Mouse (Mus musculus) cerebellum, postnatal 4 days (tissue): ENCODE measurements around the gene Iqce.

Experiments used
- DNase-seq, 2 experiments: peaks; one replicate each; pipeline ENCODE4 v3.0.0; 2022; ENCODE audit warnings: low spot score in 2 of 2, mixed read lengths in 1 of 2

Gene Iqce

GRCm38 (mm10) chr5:140639871-140640270 is 62.3 kb downstream of the Iqce start:
- no peak for DNase-seq

DNA sequence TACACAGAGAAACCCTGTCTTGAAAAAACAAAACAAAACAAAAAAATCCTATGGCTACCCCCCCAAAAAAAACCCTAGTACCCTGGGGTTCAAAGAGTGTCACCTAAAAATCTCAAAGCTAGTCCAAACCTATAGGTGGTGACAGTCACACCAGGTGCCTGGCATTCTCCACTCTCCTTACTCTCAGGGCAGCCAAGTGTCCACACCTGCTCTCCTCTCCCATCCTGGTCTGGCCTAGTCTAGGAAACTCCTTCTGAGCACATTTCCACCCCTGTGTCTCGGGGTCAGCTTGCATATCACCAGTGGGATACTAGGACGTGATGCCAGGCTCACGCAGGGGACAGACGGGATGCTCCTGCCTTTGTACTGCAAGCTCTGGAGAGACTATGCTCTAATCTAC is 62.9 kb downstream of the Iqce start:
- no peak for DNase-seq

DNA sequence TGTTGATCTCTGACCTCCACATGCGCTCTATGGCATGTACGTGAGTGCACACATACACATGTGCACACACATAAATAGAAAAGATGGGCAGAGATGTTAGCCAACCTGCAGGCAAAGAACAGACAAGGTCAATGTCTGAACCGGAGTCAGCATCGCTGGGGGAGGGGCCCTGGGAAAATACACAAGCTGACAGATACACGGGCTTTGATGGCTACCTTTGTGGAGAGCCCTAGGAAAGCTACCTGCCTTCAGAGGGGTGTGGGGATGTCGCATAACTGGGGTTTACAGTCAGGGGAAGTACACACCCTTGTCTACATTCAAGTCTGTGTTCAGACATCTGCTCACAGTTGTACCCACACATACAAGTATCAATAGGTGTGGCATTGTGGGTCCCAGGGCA is 63.7 kb downstream of the Iqce start:
- DNase-seq, result no peak

GRCm38 (mm10) chr5:140637989-140638388 is 64.2 kb downstream of the Iqce start:
- no peak for DNase-seq

DNA sequence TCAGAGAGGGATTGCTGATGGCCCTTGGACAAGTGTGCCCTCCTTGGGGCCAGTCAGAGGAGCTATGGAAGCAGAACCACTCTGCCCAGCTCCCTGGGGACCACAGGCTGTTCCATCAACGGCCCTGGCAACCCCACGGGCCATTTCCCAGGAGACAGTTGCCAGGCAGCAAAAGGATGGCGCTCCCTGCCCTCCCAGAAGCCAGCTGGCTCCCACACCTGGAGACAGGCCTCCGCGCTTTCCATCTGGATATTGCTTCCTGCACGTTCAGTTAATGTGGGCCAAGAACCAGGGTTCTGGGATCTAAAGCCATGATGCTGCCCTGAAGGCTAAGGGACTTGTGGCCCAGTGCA is 65.1 kb downstream of the Iqce start:
- DNase-seq, result no peak

- no peak for DNase-seq
Observed at GRCm38 (mm10) chr5:140636316-140637057, 65.7 kb downstream of the Iqce start.

- no peak for DNase-seq
Observed at GRCm38 (mm10) chr5:140634798-140635722, 67.1 kb downstream of the Iqce start.

DNA sequence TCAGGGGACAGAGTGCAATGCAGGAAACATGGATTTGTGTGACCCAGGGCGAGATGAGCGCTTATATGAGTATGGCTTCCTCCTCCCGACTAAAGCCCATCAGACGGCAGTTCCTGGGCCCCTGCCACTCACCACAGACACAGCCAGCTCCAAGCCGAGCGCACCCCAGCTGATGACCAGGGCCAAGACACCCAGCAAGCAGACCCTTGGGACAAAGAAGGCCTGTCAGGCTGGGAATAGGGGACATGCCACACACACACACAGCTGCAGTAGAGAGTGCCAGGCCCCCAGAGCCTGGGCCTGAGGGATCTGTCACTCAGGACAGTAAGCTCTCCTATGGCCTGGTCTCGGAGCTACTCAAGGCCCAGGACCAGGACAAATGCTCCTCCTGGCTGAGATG is 68.7 kb downstream of the Iqce start:
- no peak for DNase-seq

DNA sequence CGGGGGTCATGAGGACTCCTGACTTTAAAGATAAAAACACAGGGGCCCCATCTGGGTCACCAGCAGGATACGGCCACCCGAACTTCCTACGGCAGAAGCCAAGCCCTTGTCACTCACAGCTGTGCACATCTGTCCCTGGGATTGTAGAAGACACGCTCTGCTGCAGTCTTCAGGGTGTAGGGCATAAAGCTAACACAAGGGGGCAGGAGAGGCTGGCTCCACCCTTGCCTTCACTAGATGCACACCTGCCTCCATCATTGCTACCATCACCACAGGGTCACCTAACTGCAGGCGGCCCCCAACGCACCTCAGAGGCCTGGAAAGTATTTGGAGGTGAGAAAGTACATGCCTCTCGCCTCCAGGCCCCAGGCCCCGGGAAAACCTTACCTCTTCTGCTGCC is 73.2 kb downstream of the Iqce start:
- DNase-seq, result no peak

DNA sequence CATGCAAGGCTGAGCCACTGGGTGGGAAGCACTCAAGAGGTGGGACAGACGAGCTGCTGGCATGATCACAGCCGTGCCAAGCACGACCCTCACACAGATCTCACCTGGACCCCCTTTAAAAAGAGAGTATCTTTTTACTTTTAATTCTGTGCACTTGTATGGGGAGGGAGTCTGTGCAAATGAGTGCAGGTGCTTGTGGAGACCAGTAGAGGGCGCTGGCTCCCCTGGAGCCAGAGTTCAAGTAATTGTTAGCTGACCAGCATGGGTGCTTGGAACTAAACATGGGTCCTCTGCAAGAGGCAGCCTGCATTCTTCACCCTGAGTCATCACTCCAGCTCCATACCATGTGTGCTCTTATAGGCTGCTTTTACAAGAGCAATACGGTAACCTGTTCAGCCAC is 74.6 kb downstream of the Iqce start:
- DNase-seq, result no peak

GRCm38 (mm10) chr5:140624961-140625360 is 77.2 kb downstream of the Iqce start:
- DNase-seq, result no peak

GRCm38 (mm10) chr5:140624238-140624637 is 77.9 kb downstream of the Iqce start:
- no peak for DNase-seq

DNA sequence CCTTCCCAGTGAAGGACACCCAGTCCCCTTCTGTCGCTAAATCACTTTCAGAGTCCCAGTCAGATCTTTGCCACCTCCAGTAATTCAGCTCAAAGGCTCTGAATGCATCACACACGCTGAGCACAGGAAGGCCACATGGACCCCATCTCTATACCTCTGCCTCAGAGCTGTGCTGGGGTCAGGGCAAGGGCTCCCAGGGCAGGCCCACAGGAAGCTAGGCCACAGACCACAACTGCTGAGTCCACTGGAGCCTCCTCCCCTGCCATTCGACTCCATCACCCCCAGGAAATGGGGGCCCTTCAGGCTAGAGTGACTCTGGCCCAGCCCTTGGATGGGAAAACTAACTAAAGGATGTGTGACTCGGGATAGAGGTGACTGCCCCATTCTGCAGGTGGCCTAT is 78.4 kb downstream of the Iqce start:
- DNase-seq, result no peak

DNA sequence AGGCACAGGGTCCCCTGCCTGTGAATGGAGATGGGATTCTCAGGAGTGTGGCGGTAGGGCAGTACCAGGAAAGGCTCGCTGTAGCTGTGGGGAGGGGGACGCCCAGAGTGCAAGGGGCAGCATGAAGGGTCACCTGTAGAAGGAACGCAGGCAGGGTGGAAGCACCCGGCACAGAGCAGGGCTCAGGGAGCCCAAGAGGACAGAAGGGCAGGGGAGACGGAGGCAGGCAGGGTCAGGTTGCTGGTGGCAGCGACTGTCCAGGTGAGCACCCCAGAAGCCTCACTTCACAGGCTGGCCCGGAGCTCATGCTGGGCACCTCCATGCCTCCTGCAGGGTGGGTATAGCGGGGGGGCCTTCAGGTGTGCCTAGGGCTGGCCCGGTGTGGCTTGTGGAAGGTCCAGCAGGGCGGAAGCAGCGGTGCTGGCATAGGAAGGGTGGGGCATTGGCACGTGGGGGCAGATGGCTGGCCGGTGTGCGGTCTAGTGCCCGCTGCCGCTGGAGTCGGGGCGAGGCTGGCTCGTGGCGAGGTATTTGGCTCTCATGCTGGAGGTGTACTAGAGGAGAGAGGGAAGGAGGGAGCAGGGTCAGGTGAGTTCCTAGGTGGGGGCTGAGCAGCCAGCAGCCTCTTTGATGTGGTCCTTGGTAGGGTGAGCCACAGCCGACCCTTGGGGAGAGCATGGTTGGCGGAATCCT is 79.1 kb downstream of the Iqce start:
- DNase-seq, result no peak

- DNase-seq, result no peak
Observed at GRCm38 (mm10) chr5:140621517-140621916, 80.7 kb downstream of the Iqce start.

DNA sequence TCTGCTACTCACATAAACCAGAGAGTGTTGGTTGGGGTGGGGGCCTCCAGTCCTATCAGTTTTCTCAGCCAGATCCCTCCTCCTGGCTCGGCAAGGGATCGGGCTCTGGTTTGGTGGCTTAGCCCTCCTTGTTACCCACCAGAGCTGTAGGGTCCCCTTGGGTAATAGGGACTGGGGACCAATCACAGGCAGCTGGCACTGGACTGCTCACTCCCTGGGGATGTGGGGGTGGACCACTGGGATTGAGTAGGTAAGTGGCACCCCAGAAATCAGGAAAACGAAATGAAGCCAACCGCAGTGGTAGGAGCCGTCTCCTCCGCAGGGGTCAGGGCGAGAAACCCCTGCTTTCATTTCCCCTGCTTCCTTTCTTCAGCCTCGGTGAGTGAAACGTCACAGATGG is 81.1 kb downstream of the Iqce start:
- DNase-seq, result no peak

GRCm38 (mm10) chr5:140619895-140620736 is 82.1 kb downstream of the Iqce start:
- DNase-seq, result no peak

DNA sequence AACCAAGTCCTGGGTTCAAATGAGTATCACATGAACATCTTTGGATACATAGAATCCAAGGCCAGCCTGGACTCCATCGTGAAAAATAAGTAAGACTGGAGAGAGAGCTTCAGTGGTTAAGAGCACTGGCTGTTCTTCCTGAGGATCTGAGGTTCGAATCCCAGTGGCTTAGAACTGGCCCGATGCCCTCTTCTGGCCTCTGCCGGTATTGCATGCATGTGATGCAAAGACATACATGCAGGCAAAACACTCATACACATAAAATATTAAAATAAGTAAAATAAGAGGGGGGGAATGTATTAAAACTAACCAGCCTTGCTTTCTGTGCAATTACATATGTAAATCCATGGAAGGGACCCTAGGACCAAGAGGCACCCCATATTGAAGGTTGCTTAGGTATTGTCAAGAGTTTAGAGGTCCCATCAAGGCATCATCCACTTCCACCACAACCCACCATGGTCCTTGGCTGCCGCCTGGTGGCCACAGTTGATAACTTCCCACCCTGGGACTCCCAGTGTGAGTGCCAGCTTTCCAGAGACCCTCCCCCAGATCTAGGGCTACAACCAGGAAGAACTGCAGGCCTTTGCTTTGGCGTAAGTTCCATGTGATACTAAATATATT is 82.9 kb downstream of the Iqce start:
- DNase-seq, result peak; percentile 69 to 87

GRCm38 (mm10) chr5:140617714-140618113 is 84.5 kb downstream of the Iqce start:
- DNase-seq, result no peak

DNA sequence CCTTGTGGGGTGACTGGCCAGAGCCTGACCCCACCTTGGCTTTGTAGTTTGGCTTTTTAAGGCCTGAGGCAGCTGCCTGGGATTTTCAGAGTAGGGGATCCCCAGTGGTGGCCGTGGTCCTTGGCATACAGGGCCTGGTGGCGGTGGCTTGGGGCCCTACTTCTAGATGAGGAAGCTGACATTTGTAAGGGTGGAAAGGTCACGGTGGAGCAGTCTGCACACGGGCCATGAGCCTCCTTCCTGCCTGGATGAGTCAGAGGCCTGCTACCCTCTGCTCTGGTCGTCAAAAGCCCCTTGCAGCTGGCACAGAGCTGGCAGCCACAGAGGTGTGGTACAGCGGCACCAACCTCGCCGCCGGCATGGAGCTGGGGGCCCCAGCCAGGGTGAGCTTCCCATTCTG is 85.5 kb downstream of the Iqce start:
- no peak for DNase-seq

GRCm38 (mm10) chr5:140616110-140616503 is 86.1 kb downstream of the Iqce start:
- no peak for DNase-seq
